Mouse (Mus musculus): ENCODE results near the gene Slc25a41.
A peak's percentile ranks its signal among the peaks of the same experiment; 100 is the strongest.
"Not testable (repeated sequence)": the region's sequence is repeated elsewhere in the genome, so short reads cannot be mapped to it uniquely, and the experiment has no call there.

The Slc25a41 gene

GRCm38 (mm10) chr17:57041554-57041953 lies at the start of gene Slc25a41:
Gene Slc25a41 (minus strand): TSS chr17:57041654.
- DNase-seq: no peak

- DNase-seq: peak; percentile 41
Observed at GRCm38 (mm10) chr17:57087049-57087832, 45.8 kb upstream of the Slc25a41 start, which contains the start of gene Tubb4a. Gene Tubb4a (minus strand): TSS chr17:57087782.

DNA sequence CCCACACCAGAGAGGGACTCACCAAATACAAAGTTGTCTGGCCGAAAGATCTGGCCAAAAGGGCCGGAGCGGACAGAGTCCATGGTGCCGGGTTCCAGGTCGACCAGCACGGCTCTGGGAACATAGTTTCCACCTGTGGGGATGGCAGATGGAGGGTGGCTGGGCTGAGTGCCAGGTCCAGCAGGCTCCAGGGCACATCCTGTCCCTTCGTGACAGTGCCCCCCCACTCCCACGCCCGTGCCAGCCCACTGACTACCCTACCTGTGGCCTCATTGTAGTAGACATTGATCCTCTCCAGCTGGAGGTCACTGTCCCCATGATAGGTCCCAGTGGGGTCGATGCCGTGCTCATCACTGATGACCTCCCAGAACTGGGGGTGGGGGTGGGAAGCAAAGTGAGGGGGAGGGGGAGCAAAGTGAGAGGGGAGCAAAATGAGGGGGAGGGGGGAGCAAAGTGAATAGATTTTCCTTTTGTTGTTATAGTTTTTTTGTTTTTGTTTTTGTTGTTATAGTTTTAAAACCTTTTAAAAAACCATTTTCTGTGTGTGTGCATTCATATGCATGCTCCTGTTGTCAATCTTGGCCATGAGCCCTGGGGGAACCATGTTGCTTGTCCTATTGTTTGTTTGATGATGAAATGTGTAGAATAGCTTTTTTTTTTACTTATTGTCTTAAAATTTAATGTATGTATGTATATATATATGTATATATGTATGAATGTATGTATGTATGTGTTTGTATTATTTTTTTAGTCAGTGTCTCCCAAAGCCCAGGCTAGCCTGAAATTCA lies 44.7 kb upstream of the Slc25a41 start:
- DNase-seq: no peak

GRCm38 (mm10) chr17:57082481-57082880 lies 41.0 kb upstream of the Slc25a41 start:
- no peak for DNase-seq

- no peak for DNase-seq
Observed at GRCm38 (mm10) chr17:57081234-57081842, 39.9 kb upstream of the Slc25a41 start.

GRCm38 (mm10) chr17:57079919-57080318 lies 38.5 kb upstream of the Slc25a41 start:
- DNase-seq: no peak

GRCm38 (mm10) chr17:57078336-57078735 lies 36.9 kb upstream of the Slc25a41 start, which contains the start of gene Dennd1c:
Gene Dennd1c (minus strand): TSS chr17:57078514.
- no peak for DNase-seq

DNA sequence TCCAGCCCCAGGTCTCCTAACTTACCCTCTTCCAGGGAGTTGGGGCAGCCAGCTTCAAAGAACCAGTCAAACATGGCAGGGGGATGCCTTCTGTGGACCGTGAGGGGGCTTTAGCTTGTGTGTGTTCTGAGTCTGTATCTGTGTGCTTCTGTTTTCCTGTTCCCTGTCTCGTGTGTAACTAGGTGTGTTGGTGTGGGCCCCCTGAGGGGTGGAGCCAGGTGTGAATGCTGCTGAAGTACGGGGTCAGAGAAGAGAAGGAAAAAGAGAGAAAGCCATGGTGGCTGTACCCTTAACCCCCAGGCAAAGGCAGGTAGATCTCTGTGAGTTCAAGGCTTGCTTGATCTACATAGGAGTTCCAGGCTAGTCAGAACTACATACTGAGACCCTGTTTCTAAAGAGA lies 35.5 kb upstream of the Slc25a41 start:
- no peak for DNase-seq

DNA sequence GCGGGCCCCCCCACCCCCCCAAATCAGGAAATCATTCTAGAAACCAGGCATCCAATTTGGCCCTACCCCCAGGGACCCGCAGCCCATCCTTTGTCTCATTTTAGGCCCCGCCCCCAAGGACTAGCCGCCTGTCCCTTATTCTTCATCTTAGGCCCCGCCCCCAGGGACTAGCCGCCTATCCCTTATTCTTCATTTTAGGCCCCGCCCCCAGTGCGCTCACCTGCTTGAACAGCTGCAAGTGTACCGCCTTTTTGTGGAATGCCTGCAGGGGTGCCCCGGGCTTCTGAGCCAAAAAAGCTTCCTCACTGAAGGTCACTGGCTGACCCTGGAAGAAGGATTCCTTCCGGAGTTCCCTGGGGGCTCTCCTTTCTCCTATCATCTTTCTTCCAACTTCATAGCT lies 29.2 kb upstream of the Slc25a41 start:
- peak; percentile 53 for DNase-seq

DNA sequence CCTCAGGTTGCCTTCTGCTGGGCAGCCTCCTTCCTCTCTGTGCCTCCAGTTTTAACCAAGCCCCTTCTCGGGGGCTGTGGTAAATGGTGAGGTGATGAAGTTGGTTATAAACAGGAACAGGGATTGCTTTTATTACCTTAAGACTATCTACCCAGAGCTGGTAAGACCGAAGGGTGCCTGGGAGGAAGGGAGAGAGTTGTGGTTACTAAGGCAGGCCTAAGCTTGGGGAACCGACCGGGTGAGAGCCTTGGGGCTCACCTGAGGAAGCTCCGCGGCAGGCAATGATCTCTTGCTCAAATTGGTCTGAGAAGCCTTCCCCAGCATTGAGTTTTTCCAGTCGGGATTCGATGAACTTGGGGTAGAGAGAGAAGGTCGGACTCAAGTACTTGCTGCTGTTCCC lies 28.8 kb upstream of the Slc25a41 start:
- no peak for DNase-seq

DNA sequence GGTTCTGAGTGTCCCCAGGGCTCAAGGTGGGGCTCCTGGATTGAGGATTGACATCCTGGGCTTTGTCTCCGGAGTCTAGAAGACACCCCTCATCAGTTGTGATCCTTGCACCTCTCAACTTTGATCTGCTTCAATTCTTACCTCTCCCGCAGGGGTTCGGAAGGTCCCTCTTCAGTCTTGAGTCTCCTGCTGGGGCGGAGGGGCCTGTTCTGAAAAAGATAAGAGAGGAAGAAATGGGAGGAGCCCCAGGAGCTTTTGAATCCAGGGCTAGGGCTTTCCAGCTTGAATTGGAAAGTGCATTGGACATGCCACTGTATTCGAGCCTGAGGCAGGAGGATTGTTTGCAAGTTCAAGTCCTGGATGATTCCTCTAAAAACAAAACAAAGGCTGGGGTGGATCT lies 25.5 kb upstream of the Slc25a41 start:
- DNase-seq: no peak

DNA sequence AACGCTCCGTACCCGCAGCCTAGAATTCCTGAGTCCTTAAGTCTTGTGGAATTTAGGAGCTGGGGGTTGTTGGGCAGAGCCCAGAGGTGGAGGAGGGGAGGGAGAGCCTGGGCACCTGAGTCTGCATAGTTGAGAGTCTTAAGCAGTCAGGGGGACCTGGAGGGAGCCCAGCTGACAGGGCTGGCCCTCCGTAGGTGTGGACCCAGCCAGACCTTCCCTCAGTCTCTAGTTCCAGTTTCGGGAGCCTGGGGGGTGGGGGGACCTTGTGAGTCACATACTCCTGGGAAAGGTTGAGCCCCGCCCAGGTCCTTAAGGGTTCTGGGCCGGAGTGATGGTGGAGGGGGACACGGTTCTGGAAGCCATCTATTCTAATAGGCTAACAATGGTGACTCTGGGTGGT lies 21.6 kb upstream of the Slc25a41 start:
- DNase-seq: peak; percentile 44

- no peak for DNase-seq
Observed at GRCm38 (mm10) chr17:57062548-57062947, 21.1 kb upstream of the Slc25a41 start.

DNA sequence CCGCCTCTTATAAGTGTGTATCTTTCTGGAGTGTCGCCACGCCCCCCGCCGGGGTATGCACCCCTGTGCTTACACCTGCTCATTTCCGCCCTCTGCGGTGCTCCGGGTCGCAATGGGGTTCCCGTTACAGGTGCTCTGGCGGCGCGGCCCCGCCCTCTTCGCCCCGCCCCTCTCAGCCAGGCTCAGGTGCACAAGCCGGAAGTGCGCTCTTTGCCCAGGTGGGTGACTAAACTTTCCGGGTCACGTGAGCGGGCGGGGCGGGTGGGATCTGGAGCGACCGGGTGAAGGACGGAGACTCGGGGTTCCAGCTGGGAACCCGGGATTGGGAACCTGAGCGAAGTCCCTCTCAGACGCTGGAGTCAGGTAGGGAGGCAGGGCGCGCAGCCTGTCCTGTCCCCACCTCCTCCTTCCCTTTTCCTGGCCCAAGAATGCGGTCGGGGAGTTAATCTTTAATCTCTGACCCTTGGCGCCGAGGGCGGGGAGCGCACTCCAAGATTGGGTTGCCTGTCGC lies 20.6 kb upstream of the Slc25a41 start:
- DNase-seq: peak; percentile 90

- DNase-seq: peak; percentile 21
Observed at GRCm38 (mm10) chr17:57061069-57061468, 19.6 kb upstream of the Slc25a41 start.

- peak; percentile 96 for DNase-seq
Observed at GRCm38 (mm10) chr17:57060231-57060801, 18.9 kb upstream of the Slc25a41 start.

DNA sequence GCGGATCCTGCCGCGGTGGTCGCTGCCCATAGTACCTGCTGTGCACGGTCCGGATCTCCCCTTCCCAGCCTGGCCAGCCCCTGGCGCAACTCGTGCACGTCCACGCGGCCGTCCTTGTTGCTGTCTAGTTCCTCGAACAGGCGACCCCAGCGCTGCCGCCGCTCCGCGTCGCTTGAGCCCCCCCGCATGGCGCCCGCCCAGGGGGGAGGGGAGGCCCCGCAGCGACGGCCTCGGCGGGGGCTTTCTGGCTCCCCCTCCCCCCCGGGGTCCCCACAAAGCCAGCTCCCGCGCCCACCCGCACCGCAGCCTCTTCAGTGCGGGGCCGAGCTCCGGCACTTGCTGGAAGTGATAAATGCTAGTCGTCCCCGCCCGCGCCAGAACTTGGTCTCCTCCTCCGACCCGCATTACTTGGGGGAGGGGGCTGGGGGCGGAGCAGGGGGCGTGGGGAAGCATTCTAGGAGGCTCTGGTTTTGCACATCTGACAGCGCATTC lies 18.1 kb upstream of the Slc25a41 start, which contains the start of gene Slc25a23:
Gene Slc25a23 (minus strand): TSS at position 378 of the 492 bp plus-strand sequence.
- DNase-seq: peak; percentile 84

DNA sequence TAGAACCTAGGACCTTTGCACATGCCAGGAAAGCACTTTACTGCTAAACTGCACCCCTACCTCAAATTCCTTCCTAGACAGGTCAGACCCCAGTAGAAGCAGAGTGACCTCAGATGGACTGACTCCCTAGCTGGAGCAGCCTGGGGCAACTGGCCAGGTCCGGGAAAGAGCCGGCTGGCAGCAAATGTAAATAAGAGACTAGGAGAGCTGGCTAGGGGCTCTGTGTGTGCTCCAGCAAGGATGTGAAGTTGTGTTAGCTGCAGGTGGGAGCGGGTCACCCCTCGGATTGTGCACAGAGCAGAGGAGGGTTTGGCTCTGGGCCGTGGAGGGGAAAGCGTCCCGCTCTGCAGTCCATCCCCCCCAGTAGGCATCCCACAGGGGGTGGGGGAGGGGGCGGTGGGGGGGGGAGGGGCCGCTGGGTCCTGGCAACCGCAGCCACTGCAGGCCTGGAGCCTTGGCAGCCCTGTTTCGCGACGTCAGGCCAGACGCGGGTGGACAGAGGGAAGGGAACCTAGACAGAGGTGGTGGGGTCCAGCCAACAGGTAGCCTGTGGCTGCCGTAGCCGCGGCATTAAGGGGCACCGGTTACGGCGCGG lies 17.5 kb upstream of the Slc25a41 start, which contains the start of gene Crb3:
Gene Crb3 (plus strand): TSS at position 215 of the 595 bp plus-strand sequence.
- DNase-seq: peak; percentile 52

- DNase-seq: no peak
Observed at GRCm38 (mm10) chr17:57056246-57056645, 14.8 kb upstream of the Slc25a41 start.

DNA sequence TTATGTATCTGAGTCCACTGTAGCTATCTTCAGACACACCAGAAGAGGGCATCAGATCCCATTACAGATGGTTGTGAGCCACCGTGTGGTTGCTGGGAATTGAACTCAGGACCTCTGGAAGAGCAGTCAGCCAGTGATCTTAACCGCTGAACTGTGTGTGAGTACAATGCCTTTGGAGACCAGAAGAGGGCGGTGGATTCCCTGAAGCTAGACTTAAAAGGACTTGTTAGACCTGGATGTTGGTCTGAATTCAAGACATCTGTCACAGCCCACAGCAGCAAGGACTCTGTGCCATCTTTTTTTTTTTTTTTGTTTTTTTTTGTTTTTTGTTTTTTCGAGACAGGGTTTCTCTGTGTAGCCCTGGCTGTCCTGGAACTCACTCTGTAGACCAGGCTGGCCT lies 10.2 kb upstream of the Slc25a41 start:
- DNase-seq: not testable (repeated sequence)

DNA sequence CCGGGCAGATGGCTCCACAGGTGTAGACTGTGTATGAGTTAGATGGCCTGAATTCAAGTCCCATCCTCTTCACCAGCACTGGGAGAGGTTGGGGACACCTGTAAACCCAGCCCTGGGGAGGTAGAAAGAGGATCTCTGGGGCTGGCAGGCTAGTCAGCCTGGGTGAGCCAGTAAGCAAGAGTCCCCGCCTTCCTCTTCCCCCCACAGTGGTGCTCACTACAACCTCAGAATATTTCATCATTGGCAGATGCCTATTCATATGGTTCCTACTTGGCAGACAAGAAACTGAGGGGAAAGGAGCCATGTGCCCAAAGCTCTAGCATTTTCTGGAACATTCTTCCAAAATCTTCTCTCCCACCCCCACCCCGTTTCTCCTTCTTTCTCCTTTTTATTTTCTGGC lies 7.4 kb upstream of the Slc25a41 start:
- no peak for DNase-seq

- no peak for DNase-seq
Observed at GRCm38 (mm10) chr17:57047406-57047805, 6.0 kb upstream of the Slc25a41 start.
